Mouse (Mus musculus) stomach, embryonic 16.5 days (tissue): ENCODE results near the gene Fads2. TPM values are rescaled to one million over a fixed set of nuclear protein-coding genes. Genes with fewer than 3 reads are reported as not detected.

ENCODE experiments used
- ATAC-seq: fragments of 200-750 bp; cut with Nextera tagmentation; 2 replicates; pipeline ENCODE4 v1.8.0; 2017; ENCODE audit warnings: moderate number of reproducible peaks, moderate TSS enrichment; ENCODE audit not compliant: insufficient read depth, low FRiP score
- H3K27ac ChIP-seq: fragments of 300-500 bp; sonication (generic); 2 replicates; pipeline ENCODE4 v1.5.1; 2014; ENCODE audit warnings: low read length
- H3K27me3 ChIP-seq: fragments of 300-500 bp; sonication (generic); 2 replicates; pipeline ENCODE4 v1.6.1; 2014; ENCODE audit warnings: low read length, control low read depth, mixed read lengths; ENCODE audit not compliant: control insufficient read depth, insufficient read depth
- H3K36me3 ChIP-seq: fragments of 300-500 bp; sonication (generic); 2 replicates; pipeline ENCODE4 v1.6.1; 2014; ENCODE audit warnings: low read length; ENCODE audit not compliant: control insufficient read depth, insufficient read depth
- H3K4me1 ChIP-seq: fragments of 300-500 bp; sonication (generic); 2 replicates; pipeline ENCODE4 v1.6.1; 2014; ENCODE audit warnings: low read length, control low read depth, mixed read lengths; ENCODE audit not compliant: control insufficient read depth, insufficient read depth
- H3K4me2 ChIP-seq: fragments of 300-500 bp; sonication (generic); 2 replicates; pipeline ENCODE4 v1.6.1; 2014; ENCODE audit warnings: low read depth, low read length, mixed read lengths
- H3K4me3 ChIP-seq: fragments of 300-500 bp; sonication (generic); replicated peaks from 2 replicates; pipeline ENCODE4 v1.5.1; 2014; ENCODE audit warnings: mild to moderate bottlenecking, low read length
- H3K9ac ChIP-seq: fragments of 300-500 bp; sonication (generic); 2 replicates; pipeline ENCODE4 v1.6.1; 2014; ENCODE audit warnings: low read length
- H3K9me3 ChIP-seq: fragments of 300-500 bp; sonication (generic); replicated peaks from 2 replicates; pipeline ENCODE4 v1.6.1; 2016; ENCODE audit warnings: low read length, control low read depth; ENCODE audit not compliant: control insufficient read depth
- WGBS: fragments of 180-500 bp; shearing (Covaris S2); extraction: QIAGEN DNeasy Blood & Tissue Kit; methylation state at CpG from one replicate; pipeline ENCODE4 v1.1.7; 2014; 5-methylcytosine and 5-hydroxymethylcytosine counted together
- polyA plus RNA-seq: library from polyadenylated mRNA; unstranded; fragments of >200 nt; fragmentation: Nextera tagmentation; extraction: Ambion mirVana; gene quantifications from 2 replicates; pipeline ENCODE4 v1.2.1, GENCODE M21; 2015

The Fads2 gene
- polyA plus RNA-seq, 1 experiment from 2014 or later: 102 TPM

- Histone ChIP-seq H3K9ac (0 out of 2 replicates have a peak overlapping the region, but pooled peaks have one; percentile 32), H3K4me2 (0 out of 2 replicates have a peak overlapping the region, but pooled peaks have one; percentile 40), H3K36me3 (peaks cover 12% of the 10 kb centered on the region), H3K4me1 (peaks cover 12% of the 10 kb centered on the region), H3K9me3 (no peaks in the 10 kb centered on the region), H3K27me3 (no peaks in the 10 kb centered on the region), H3K4me3 (no peak overlapping the region), H3K27ac (peak overlapping the region; percentile 91)
- peak; percentile 14; the same call in 1 of the 2 replicates for ATAC-seq
- 50% methylated on average over 8 of the region's 8 CpGs for WGBS
These were observed 40.6 kb downstream of the Fads2 start for GRCm38 (mm10) chr19:10060783-10061590.

- peak; percentile 67; the same call in 1 of the 2 replicates for ATAC-seq
- peak overlapping the region; percentile 40; the same call in 1 of the 2 replicates for H3K4me2 ChIP-seq
- WGBS: 33% methylated on average over 10 of the region's 10 CpGs
- peaks cover 11% of the 10 kb centered on the region for H3K36me3 ChIP-seq
- peaks cover 12% of the 10 kb centered on the region for H3K4me1 ChIP-seq
- peak overlapping the region; percentile 91 for H3K27ac ChIP-seq
- H3K9ac ChIP-seq: peak overlapping the region; percentile 50; the same call in 1 of the 2 replicates
- no peaks in the 10 kb centered on the region for H3K27me3 ChIP-seq
- peak overlapping the region; percentile 14; the same call in 1 of the 2 replicates for H3K4me3 ChIP-seq
- H3K9me3 ChIP-seq: no peaks in the 10 kb centered on the region
These were observed 41.5 kb downstream of the Fads2 start for GRCm38 (mm10) chr19:10059911-10060567.

DNA sequence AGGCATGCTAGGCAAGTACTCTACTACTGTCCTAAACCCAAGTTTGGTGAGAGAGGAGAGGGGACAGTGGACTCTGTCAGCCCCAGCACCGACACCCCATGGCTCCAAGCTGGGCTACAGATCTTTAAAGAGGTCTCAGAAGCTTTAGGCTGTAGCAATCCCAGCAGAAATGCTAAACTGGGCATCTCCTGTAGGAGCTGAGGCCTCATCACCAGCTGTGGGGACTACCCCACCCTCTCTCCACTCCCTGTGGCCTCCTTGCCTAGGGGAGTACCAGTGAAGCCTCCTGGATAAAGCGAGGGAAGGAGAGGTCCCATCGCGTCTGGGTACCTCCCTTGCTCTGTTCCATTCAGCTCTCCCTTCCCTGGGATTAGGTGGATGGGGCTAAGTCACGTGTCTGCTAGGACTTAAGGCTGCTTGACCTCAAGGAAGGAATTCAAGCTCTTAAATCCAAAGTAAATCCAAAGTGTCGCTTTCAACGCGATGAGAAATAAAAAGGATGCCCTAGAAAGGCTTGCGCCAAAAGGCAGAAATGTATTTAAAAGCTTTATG lies 42.6 kb downstream of the Fads2 start:
- H3K4me1 ChIP-seq: peaks cover 12% of the 10 kb centered on the region
- no peak overlapping the region for H3K9ac ChIP-seq
- ATAC-seq: no peak
- no peaks in the 10 kb centered on the region for H3K27me3 ChIP-seq
- H3K36me3 ChIP-seq: peaks cover 5% of the 10 kb centered on the region
- 0 out of 2 replicates have a peak overlapping the region, but pooled peaks have one; percentile 91 for H3K27ac ChIP-seq
- 58% methylated on average over 9 of the region's 9 CpGs for whole genome bisulfite sequencing
- H3K4me3 ChIP-seq: no peak overlapping the region
- no peaks in the 10 kb centered on the region for H3K9me3 ChIP-seq
- H3K4me2 ChIP-seq: no peak overlapping the region

GRCm38 (mm10) chr19:10058352-10058825 lies 43.2 kb downstream of the Fads2 start:
- no peaks in the 10 kb centered on the region for H3K27me3 ChIP-seq
- H3K9ac ChIP-seq: no peak overlapping the region
- H3K4me1 ChIP-seq: peaks cover 12% of the 10 kb centered on the region
- no peak overlapping the region for H3K4me2 ChIP-seq
- peaks cover 5% of the 10 kb centered on the region for H3K36me3 ChIP-seq
- H3K27ac ChIP-seq: peak overlapping the region; percentile 26; the same call in 1 of the 2 replicates
- H3K9me3 ChIP-seq: no peaks in the 10 kb centered on the region
- WGBS: 72% methylated on average over 1 of the region's 1 CpGs
- ATAC-seq: no peak
- H3K4me3 ChIP-seq: no peak overlapping the region

DNA sequence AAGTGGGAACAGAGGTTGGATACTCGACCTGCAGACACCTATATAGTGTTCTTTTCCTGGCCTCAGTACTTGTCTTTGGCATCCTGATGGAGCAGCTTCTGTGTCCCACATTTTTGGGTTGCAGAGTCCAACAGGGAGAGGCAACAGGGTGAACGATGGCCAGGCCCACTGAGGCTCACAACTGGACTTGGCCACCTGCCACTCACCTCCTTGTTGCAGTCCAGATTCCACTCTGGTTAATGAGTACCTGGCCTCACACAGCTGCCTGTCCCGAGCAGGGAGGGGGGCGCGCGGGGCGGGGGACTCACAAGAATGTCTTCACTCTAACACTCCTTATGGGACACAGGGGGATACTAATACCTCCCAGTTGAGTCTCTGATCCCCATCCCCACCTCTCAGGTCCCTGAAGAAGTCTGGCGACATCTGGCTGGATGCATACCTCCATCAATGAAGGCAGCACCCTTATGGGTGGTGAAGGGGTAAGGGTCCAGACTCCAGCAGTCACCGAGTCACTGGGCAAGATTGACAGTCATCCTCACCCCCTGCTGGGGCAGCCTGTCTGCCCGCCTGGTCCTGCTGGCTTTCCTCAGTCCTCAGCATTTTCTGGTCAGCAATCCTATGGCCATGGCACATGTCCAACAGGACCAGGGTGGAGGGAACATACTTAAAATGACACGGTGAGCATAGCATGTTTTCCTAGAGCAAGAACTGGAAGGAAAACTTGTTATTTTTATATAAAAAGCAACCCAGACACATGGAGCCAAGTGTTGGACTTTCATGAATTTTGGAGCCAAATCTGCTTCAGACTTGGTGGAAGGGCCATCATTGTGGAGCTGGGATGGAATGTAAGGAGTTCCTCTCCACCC lies 43.8 kb downstream of the Fads2 start:
- peak overlapping the region; percentile 26; the same call in 1 of the 2 replicates for H3K27ac ChIP-seq
- H3K9me3 ChIP-seq: no peaks in the 10 kb centered on the region
- no peak overlapping the region for H3K4me2 ChIP-seq
- H3K4me1 ChIP-seq: peaks cover 12% of the 10 kb centered on the region
- H3K9ac ChIP-seq: no peak overlapping the region
- no peak for ATAC-seq
- no peaks in the 10 kb centered on the region for H3K27me3 ChIP-seq
- peaks cover 5% of the 10 kb centered on the region for H3K36me3 ChIP-seq
- no peak overlapping the region for H3K4me3 ChIP-seq
- WGBS: 47% methylated on average over 11 of the region's 11 CpGs

- Histone ChIP-seq H3K36me3 (peaks cover 5% of the 10 kb centered on the region), H3K4me3 (no peak overlapping the region), H3K27ac (no peak overlapping the region), H3K27me3 (no peaks in the 10 kb centered on the region), H3K4me2 (no peak overlapping the region), H3K9me3 (no peaks in the 10 kb centered on the region), H3K4me1 (peaks cover 12% of the 10 kb centered on the region), H3K9ac (no peak overlapping the region)
- ATAC-seq: no peak
- 75% methylated on average over 3 of the region's 3 CpGs for WGBS
These were observed 44.9 kb downstream of the Fads2 start for GRCm38 (mm10) chr19:10056686-10057085.

DNA sequence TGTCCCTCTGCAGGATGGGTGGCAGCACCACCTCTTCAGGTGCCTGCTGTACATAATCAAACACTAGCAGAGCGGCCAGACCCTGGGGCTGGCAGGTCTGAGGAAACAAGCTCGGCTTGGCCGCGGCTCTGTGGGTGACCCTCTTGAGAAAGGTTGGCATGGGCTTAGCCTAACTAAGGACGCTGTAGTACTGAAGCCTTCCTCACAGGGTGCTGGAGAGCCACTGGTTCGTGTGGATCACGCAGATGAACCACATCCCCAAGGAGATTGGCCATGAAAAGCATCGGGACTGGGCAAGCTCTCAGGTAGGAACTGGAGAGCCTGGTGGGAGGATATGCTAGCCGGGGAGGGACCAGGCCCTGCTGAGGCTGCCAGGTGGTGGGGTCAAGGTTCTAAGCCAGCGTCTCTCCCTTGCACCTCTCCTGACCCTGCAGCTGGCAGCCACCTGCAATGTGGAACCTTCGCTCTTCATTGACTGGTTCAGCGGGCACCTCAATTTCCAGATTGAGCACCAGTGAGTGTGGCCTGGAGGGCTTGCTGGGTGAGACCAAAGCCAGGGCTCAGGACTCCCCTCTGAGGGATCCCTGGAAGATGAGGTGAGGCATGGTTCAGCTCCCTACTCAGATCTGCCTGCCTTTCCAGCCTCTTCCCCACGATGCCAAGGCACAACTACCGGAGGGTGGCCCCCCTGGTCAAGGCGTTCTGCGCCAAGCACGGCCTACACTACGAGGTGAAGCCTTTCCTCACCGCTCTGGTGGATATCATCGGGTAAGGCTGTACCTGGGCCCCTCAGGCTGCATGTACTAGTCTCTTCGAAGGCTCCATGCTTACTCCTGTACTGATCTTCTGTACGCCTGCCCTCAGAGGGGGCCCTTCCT lies 45.5 kb downstream of the Fads2 start:
- Histone ChIP-seq H3K27ac (no peak overlapping the region), H3K4me3 (no peak overlapping the region), H3K9me3 (no peaks in the 10 kb centered on the region), H3K9ac (no peak overlapping the region), H3K27me3 (no peaks in the 10 kb centered on the region), H3K36me3 (peaks cover 5% of the 10 kb centered on the region), H3K4me1 (peaks cover 8% of the 10 kb centered on the region), H3K4me2 (no peak overlapping the region)
- no peak for ATAC-seq
- WGBS: 81% methylated on average over 22 of the region's 22 CpGs

DNA sequence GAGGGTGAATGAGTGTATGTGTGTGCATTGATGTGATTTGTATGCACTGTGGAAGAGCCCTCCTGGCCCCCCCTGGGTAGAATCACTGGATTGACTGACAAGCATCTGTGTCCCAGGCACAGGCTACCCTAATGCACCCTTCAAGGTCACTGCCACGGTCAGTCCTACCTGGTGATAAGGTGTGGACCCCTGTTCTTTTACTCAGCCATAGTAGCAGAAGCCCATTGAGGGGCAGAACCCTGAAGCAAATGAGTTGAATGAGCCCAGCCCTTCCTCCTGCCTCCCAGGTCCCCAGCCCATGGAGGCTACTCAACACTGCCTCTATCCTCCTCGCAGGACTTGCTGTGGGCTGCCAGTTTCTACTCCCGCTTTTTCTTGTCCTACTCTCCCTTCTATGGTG lies 46.3 kb downstream of the Fads2 start:
- 67% methylated on average over 3 of the region's 3 CpGs for WGBS
- no peaks in the 10 kb centered on the region for H3K9me3 ChIP-seq

More for the DNA sequence above, 46.3 kb downstream of the Fads2 start:
- Histone ChIP-seq H3K27me3 (no peaks in the 10 kb centered on the region), H3K4me1 (peaks cover 3% of the 10 kb centered on the region), H3K27ac (no peak overlapping the region), H3K4me3 (no peak overlapping the region), H3K4me2 (no peak overlapping the region), H3K36me3 (peaks cover 5% of the 10 kb centered on the region), H3K9ac (no peak overlapping the region)
- no peak for ATAC-seq
